Mouse (Mus musculus): Measurements from ENCODE around the gene Ankrd22.

DNA sequence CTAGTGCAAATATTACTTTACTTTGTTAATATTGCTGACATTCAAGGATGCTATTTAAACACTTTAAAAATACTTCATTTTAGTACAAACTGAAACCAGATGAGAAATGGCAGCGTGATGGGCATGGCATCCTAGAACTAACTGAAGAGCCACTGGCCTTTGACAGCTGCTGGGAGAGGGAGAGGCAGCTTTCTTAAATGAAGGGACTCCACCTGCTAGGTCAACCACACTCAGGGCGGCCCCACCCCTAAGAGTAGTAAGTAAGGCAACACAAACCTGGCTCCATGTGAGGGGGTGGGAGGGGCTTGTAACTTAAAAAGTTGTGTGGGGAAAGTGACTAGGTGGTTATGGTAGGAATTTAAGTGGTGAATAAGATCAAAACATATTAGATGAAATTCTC lies 36.8 kb upstream of the Ankrd22 start:
- TF ChIP-seq CTCF (IDR thresholded peaks at IDR 0.05; ENCODE audit: low read depth, low read length) (no peak), POLR2A (IDR thresholded peaks at IDR 0.05; ENCODE audit: extremely low read depth, insufficient read depth, low read length) (no peak)
